Comparison of ENCODE assay signal across 25 mouse cellular contexts in genomic region chr9:24775001-24775400, GRCm38 (mm10). TPM values are rescaled to one million over a fixed set of nuclear protein-coding genes. Genes with fewer than 3 reads are reported as not detected.
DNase-seq lines count a peak whose midpoint lies in the region; ATAC-seq and TF ChIP-seq lines count a peak whose summit lies in the region.
"Had no signal": no experiment of that assay in that cellular context is flagged by ENCODE, and none has a peak within 500 bp of the region (broad histone marks: within the 10 kb centered on the region; RNA-seq: fewer than 3 reads in every experiment).

No protein-coding gene starts in this region.

- no peaks in the 10 kb centered on the region for H3K36me3 ChIP-seq in forebrain, embryonic 12.5 days (replicated peaks)
- no peaks in the 10 kb centered on the region for H3K36me3 ChIP-seq in forebrain, postnatal 0 days (ENCODE audit: insufficient read depth)
- peaks cover 15% of the 10 kb centered on the region for H3K36me3 ChIP-seq in heart, embryonic 13.5 days
- H3K36me3 ChIP-seq in lung, embryonic 14.5 days (ENCODE audit: insufficient read depth), result no peaks in the 10 kb centered on the region
- H3K36me3 ChIP-seq in heart, embryonic 15.5 days, result no peaks in the 10 kb centered on the region
- H3K36me3 ChIP-seq: G1E; liver, embryonic 15.5 days had no signal

- H3K4me3 ChIP-seq in forebrain, embryonic 12.5 days (replicated peaks), result no peak overlapping the region
- no peak overlapping the region for H3K4me3 ChIP-seq in forebrain, postnatal 0 days (ENCODE audit: low read depth, low read length)
- peak overlapping the region; percentile 93 for H3K4me3 ChIP-seq in heart, embryonic 13.5 days
- no peak overlapping the region for H3K4me3 ChIP-seq in lung, embryonic 14.5 days (ENCODE audit: low read depth, low read length)
- no peak overlapping the region for H3K4me3 ChIP-seq in lung, adult 2 months (replicated peaks; ENCODE audit: extremely low read depth, low read depth, low read length)
- H3K4me3 ChIP-seq in heart, embryonic 15.5 days, result peak overlapping the region; percentile 66

- intact Hi-C loops in heart, postnatal 10 days (cut with DNase I), result loop anchor here (2.0 to 10.0 kb wide), 4 partner anchors 162 to 330 kb away; no protein-coding TSS in a partner anchor
- intact Hi-C loops in left cerebral cortex, postnatal 14 days (cut with DNase I), result loop anchor here (10.0 kb wide), 1 partner anchor 250 kb away; no protein-coding TSS in a partner anchor

- no peak for DNase-seq in forebrain, postnatal 0 days
- DNase-seq in heart, postnatal 10 days, result no peak
- peak; percentile 13 for DNase-seq in lung, embryonic 14.5 days
- DNase-seq in lung, adult 2 months, result no peak
- DNase-seq in left cerebral cortex, postnatal 14 days (ENCODE audit: low spot score in 2 of 2), result no peak
- DNase-seq: adrenal gland, postnatal 10 days; cerebellum, adult 9-11 months; gastrocnemius, postnatal 14 days; kidney, adult 2 months; kidney, postnatal 14 days; lung, postnatal 36 days had no signal

- no peaks in the 10 kb centered on the region for H3K9me3 ChIP-seq in forebrain, embryonic 12.5 days
- H3K9me3 ChIP-seq in forebrain, postnatal 0 days (ENCODE audit: low read length), result no peaks in the 10 kb centered on the region
- H3K9me3 ChIP-seq in heart, embryonic 13.5 days, result no peaks in the 10 kb centered on the region
- H3K9me3 ChIP-seq in lung, embryonic 14.5 days (ENCODE audit: low read depth, low read length), result no peaks in the 10 kb centered on the region
- no peaks in the 10 kb centered on the region for H3K9me3 ChIP-seq in heart, embryonic 15.5 days (replicated peaks)
- H3K9me3 ChIP-seq: G1E; liver, embryonic 15.5 days had no signal

- no peak for TF ChIP-seq CTCF in forebrain, postnatal 0 days (IDR thresholded peaks at IDR 0.05; ENCODE audit: low read depth)
- no peak for TF ChIP-seq CTCF in lung, embryonic 14.5 days (IDR thresholded peaks at IDR 0.05; ENCODE audit: low read depth)
- no peak for TF ChIP-seq CTCF in lung, adult 2 months (IDR thresholded peaks at IDR 0.05; ENCODE audit: insufficient read depth, low read length)

- 0 out of 2 replicates have a peak, but pooled peaks have one; percentile 22 for ATAC-seq in forebrain, embryonic 12.5 days (ENCODE audit: low FRiP score)
- no peak for ATAC-seq in forebrain, postnatal 0 days
- ATAC-seq in heart, embryonic 13.5 days (ENCODE audit: extremely low read depth, insufficient number of reproducible peaks, low FRiP score, low TSS enrichment), result no peak
- ATAC-seq in lung, embryonic 14.5 days (ENCODE audit: insufficient read depth), result no peak
- ATAC-seq in heart, embryonic 15.5 days (replicated peaks; ENCODE audit: insufficient number of reproducible peaks, insufficient read depth, low FRiP score, low read depth), result no peak
- ATAC-seq: activated CD4-positive, CD25-positive, alpha-beta regulatory T cell, adult 4 months; inflammation-experienced regulatory T-cells, adult 6 months had no signal

- peaks cover 94% of the 10 kb centered on the region for H3K27me3 ChIP-seq in forebrain, embryonic 12.5 days
- peaks cover 94% of the 10 kb centered on the region for H3K27me3 ChIP-seq in forebrain, postnatal 0 days (ENCODE audit: insufficient read depth, low read length)
- 0 out of 2 replicates have a peak, but pooled peaks cover 4% of the 10 kb centered on the region for H3K27me3 ChIP-seq in heart, embryonic 13.5 days (replicated peaks)
- peaks cover 99% of the 10 kb centered on the region for H3K27me3 ChIP-seq in lung, embryonic 14.5 days (ENCODE audit: insufficient read depth, low read length)
- H3K27me3 ChIP-seq in heart, embryonic 15.5 days, result peaks cover 14% of the 10 kb centered on the region; the same call in 1 of the 2 replicates

- TF ChIP-seq POLR2A in lung, adult 2 months (IDR thresholded peaks at IDR 0.05; ENCODE audit: borderline replicate concordance, extremely low read depth, low read depth, low read length), result no peak

- no peak overlapping the region for H3K4me2 ChIP-seq in forebrain, embryonic 12.5 days
- H3K4me2 ChIP-seq in forebrain, postnatal 0 days (ENCODE audit: low read depth), result no peak overlapping the region
- H3K4me2 ChIP-seq in heart, embryonic 13.5 days, result peak overlapping the region; percentile 82
- peak overlapping the region; percentile 61; the same call in 1 of the 2 replicates for H3K4me2 ChIP-seq in lung, embryonic 14.5 days
- peak overlapping the region; percentile 71 for H3K4me2 ChIP-seq in heart, embryonic 15.5 days

- H3K9ac ChIP-seq in forebrain, embryonic 12.5 days, result no peak overlapping the region
- H3K9ac ChIP-seq in forebrain, postnatal 0 days, result no peak overlapping the region
- H3K9ac ChIP-seq in heart, embryonic 13.5 days, result peak overlapping the region; percentile 100
- no peak overlapping the region for H3K9ac ChIP-seq in lung, embryonic 14.5 days
- peak overlapping the region; percentile 57 for H3K9ac ChIP-seq in heart, embryonic 15.5 days
- H3K9ac ChIP-seq: liver, embryonic 15.5 days had no signal

- H3K27ac ChIP-seq in forebrain, embryonic 12.5 days, result no peak overlapping the region
- H3K27ac ChIP-seq in forebrain, postnatal 0 days (ENCODE audit: low read depth, low read length), result no peak overlapping the region
- peak overlapping the region; percentile 99 for H3K27ac ChIP-seq in heart, embryonic 13.5 days (replicated peaks)
- no peak overlapping the region for H3K27ac ChIP-seq in lung, embryonic 14.5 days (ENCODE audit: low read depth)
- H3K27ac ChIP-seq in heart, embryonic 15.5 days, result peak overlapping the region; percentile 95
- H3K27ac ChIP-seq: liver, embryonic 15.5 days had no signal

- WGBS in forebrain, embryonic 12.5 days, result 0% methylated on average over 8 of the region's 9 CpGs
- WGBS in forebrain, postnatal 0 days, result 1% methylated on average over 9 of the region's 9 CpGs
- 6% methylated on average over 9 of the region's 9 CpGs for WGBS in heart, embryonic 13.5 days
- WGBS in lung, embryonic 14.5 days, result under 1% methylated on average over 9 of the region's 9 CpGs
- WGBS in lung, adult 2 months, result 2% methylated on average over 9 of the region's 9 CpGs
- WGBS in heart, embryonic 15.5 days, result 7% methylated on average over 9 of the region's 9 CpGs

- peaks cover 31% of the 10 kb centered on the region for H3K4me1 ChIP-seq in forebrain, embryonic 12.5 days
- no peaks in the 10 kb centered on the region for H3K4me1 ChIP-seq in forebrain, postnatal 0 days (ENCODE audit: insufficient read depth)
- H3K4me1 ChIP-seq in heart, embryonic 13.5 days, result peaks cover 42% of the 10 kb centered on the region
- no peaks in the 10 kb centered on the region for H3K4me1 ChIP-seq in lung, embryonic 14.5 days (ENCODE audit: insufficient read depth)
- peaks cover 4% of the 10 kb centered on the region; the same call in 1 of the 2 replicates for H3K4me1 ChIP-seq in lung, adult 2 months (ENCODE audit: control insufficient read depth, insufficient read depth, low read length)
- H3K4me1 ChIP-seq in heart, embryonic 15.5 days (replicated peaks), result peaks cover 26% of the 10 kb centered on the region

RNA-seq across cellular contexts. Expression of gene Tbx20, which starts 0.9 kb away (rescaled TPM):
- 0.04 and 0.06 TPM in 2 replicates for polyA plus RNA-seq in forebrain, embryonic 12.5 days (2016; fragmentation: Nextera tagmentation; extraction: Ambion mirVana)
- total RNA-seq in forebrain, postnatal 0 days (2014; rRNA removed), result 0.05 TPM in 1 of 2 replicates, not detected in the other
- not detected in 2 replicates for polyA plus RNA-seq in forebrain, postnatal 0 days (2015; fragmentation: Nextera tagmentation; extraction: Ambion mirVana)
- polyA plus RNA-seq in heart, embryonic 13.5 days (2015; fragmentation: Nextera tagmentation; extraction: Ambion mirVana), result 68.8 and 69.5 TPM in 2 replicates
- 100 to 1,000 TPM; 181 to 223 TPM for total RNA-seq in heart, postnatal 10 days (2021)
- 0.32 and 1.6 TPM in 2 replicates for polyA plus RNA-seq in lung, embryonic 14.5 days (2014; fragmentation: Nextera tagmentation; extraction: Ambion mirVana)
- 1.6 and 1.8 TPM in 2 replicates for polyA plus RNA-seq in lung, adult 2 months (2012; rRNA removed)
- 62.6 and 70.1 TPM in 2 replicates for polyA plus RNA-seq in heart, embryonic 15.5 days (2015; fragmentation: Nextera tagmentation; extraction: Ambion mirVana)
- total RNA-seq in left cerebral cortex, postnatal 14 days (2021), result not detected
- total RNA-seq: gastrocnemius, postnatal 14 days; hematopoietic stem cell, adult 5-6 weeks; left cerebral cortex, adult 18-20 months; left cerebral cortex, postnatal 4 days; megakaryocyte-erythroid progenitor cell, adult 5-6 weeks; monocyte, adult 5-6 weeks had no signal
- polyA plus RNA-seq: cortical plate, adult 2 months; G1E; inflammation-experienced regulatory T-cells, adult 6 months; small intestine, adult 2 months had no signal

Comparison
In these comparisons a context has a peak if more than half of its experiments do, and no peak if none do; other contexts are left out.
1. H3K27ac ChIP-seq: peak in heart, embryonic 13.5 days (single experiment) and heart, embryonic 15.5 days (single experiment); none in forebrain, embryonic 12.5 days (single experiment), forebrain, postnatal 0 days (single experiment) and lung, embryonic 14.5 days (single experiment).
2. H3K4me2 ChIP-seq: peak in heart, embryonic 13.5 days (single experiment), lung, embryonic 14.5 days (single experiment) and heart, embryonic 15.5 days (single experiment); none in forebrain, embryonic 12.5 days (single experiment) and forebrain, postnatal 0 days (single experiment).
3. H3K4me3 ChIP-seq: peak in heart, embryonic 13.5 days (single experiment) and heart, embryonic 15.5 days (single experiment); none in forebrain, embryonic 12.5 days (single experiment), forebrain, postnatal 0 days (single experiment), lung, embryonic 14.5 days (single experiment) and lung, adult 2 months (single experiment).
4. H3K9ac ChIP-seq: peak in heart, embryonic 13.5 days (single experiment) and heart, embryonic 15.5 days (single experiment); none in forebrain, embryonic 12.5 days (single experiment), forebrain, postnatal 0 days (single experiment) and lung, embryonic 14.5 days (single experiment).
5. RNA of gene Tbx20, which starts 0.9 kb away (polyA plus RNA-seq): 62.6 to 70.1 TPM in heart, embryonic 15.5 days and 68.8 to 69.5 TPM in heart, embryonic 13.5 days; 1.6 to 1.8 TPM in lung, adult 2 months, 0.32 to 1.6 TPM in lung, embryonic 14.5 days, 0.04 to 0.06 TPM in forebrain, embryonic 12.5 days and not detected in forebrain, postnatal 0 days; every median in the first group is over 10 times any median in the second.